Mouse (Mus musculus): ENCODE measurements around the gene Ccr7. TPM values are rescaled to one million over a fixed set of nuclear protein-coding genes. Genes with fewer than 3 reads are reported as not detected.

The Ccr7 gene
- polyA plus RNA-seq, 1 experiment from 2014 or later = 0.44 TPM

DNA sequence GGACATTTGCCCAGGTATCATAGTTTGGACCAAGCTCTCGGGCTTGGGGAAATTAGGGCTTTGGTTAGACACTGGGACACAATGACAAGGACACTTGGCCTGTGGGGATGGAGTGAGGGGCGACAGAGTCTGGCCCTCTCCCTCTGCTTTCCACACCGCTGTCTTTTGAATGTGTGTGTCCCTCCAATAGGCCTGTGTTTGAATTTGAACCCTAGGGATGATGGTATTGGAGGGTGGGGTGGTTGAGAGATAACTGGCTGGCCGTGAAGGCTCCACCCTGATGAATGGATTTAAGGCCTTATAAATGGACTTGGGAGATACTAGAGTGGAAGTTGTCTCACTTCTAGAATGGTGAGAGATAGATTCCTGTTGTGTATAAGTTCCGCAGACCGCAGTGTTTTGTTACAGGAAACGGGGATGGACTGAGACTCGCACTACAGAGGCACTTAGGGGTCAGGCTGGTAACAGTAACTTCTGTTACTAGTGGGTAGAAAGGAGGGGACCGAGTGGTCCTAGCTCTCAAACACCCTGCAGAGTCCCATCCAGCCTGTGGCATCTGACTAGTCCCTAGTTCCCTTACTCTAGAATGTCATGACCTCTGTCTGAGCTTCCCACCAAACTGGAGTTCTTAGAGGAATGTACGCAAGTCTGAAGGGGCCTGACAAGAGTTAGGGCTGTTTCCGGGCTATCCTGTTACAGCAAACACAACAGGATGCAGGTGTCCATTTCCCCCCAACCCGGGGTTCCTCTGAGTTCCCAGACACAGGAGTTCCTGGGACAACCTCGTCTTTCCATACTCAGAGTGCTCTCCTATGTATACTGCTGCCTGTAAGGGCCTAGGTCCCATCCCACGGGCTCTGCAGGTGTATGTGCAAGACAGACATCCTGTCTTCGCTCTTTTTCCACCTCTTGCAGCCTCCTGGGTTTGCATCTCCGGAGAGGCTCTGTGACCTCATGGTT, 11.5 kb downstream of the Ccr7 start:
- Histone ChIP-seq H3K4me2 (no peak overlapping the region), H3K9ac (no peak overlapping the region), H3K4me1 (peaks cover 43% of the 10 kb centered on the region), H3K4me3 (no peak overlapping the region), H3K27ac (no peak overlapping the region), H3K27me3 (replicated peaks) (peaks cover 31% of the 10 kb centered on the region), H3K36me3 (no peaks in the 10 kb centered on the region), H3K9me3 (replicated peaks) (no peaks in the 10 kb centered on the region)
- WGBS (ENCODE audit: insufficient replicate concordance) = 31% methylated on average over 16 of the region's 16 CpGs
- ATAC-seq = no peak

DNA sequence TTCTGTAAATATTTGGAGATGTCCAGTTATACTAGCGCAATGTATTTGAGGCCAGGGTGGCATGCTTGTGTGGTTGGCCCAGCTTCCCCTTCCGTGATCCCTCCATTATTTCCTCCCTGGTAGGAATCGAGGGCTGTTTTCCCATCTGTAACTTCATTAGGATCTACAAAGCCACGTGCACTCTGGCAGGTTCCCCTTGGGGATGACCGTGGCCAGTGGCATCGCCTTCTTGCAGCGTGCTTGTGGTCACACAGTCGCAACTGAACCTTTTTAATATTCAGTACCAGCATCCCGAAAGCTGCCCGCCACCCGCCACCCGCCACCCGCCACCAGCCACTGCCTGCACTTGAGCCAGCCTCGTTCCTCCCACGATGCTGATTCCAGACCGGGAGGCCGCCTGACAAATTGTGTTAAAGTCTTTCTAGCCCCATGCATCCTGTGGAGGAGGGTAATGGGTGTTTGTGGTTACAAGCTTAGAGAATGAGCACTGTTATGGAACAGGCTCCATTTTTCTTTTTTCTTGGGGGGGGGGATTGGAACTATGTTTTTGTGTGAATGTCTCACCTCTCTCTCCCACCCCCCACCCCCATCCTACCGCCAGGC, 12.3 kb downstream of the Ccr7 start:
- Histone ChIP-seq H3K4me2 (no peak overlapping the region), H3K4me1 (peaks cover 35% of the 10 kb centered on the region), H3K36me3 (no peaks in the 10 kb centered on the region), H3K9me3 (replicated peaks) (no peaks in the 10 kb centered on the region), H3K27ac (no peak overlapping the region), H3K9ac (no peak overlapping the region), H3K4me3 (no peak overlapping the region), H3K27me3 (replicated peaks) (peaks cover 23% of the 10 kb centered on the region)
- WGBS (ENCODE audit: insufficient replicate concordance) = 27% methylated on average over 18 of the region's 18 CpGs
- no peak for ATAC-seq

DNA sequence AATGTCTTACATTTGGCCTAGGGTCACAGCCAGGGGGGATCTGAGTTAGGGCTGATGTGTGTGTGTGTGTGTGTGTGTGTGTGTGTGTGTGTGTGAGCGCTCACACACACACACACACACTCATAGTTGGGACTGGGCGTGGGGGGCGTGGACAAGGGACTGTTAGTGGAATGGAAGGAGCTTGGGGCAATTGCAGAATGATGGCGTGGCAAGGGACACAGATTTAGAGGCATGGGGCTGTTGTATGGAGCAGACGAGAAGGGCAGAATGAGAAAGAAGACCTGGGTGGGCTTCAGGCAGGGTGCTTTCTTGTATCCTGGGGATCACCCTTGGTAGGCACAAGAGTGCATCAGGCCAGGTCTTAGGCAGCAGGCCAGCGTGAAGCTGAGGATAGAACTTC, 12.8 kb downstream of the Ccr7 start:
- Histone ChIP-seq H3K9ac (no peak overlapping the region), H3K27ac (no peak overlapping the region), H3K27me3 (replicated peaks) (peaks cover 17% of the 10 kb centered on the region; the same call in 1 of the 2 replicates), H3K4me3 (no peak overlapping the region), H3K4me1 (peaks cover 29% of the 10 kb centered on the region), H3K9me3 (replicated peaks) (no peaks in the 10 kb centered on the region), H3K4me2 (no peak overlapping the region), H3K36me3 (no peaks in the 10 kb centered on the region)
- 61% methylated on average over 6 of the region's 6 CpGs for WGBS (ENCODE audit: insufficient replicate concordance)
- no peak for ATAC-seq

DNA sequence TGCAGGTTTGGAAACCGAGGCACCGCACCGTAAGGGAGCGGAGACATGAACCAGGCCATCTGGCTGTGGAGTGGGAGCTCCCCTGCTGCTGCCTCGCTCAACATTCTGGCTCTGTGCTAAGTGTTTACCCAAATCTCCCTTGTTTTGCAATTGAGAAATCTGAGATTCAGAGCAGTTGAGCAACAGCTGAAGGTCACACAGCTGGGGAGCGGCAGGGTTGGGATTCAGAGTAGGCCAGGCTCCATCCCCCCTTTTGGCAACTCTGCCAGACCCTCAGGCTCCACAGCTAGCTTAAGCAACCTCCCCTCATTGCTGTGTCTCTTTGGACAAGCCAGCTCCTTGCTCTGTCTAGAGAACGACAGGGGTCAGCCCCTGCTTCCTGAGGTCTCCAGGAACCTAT, 13.3 kb downstream of the Ccr7 start:
- Histone ChIP-seq H3K27me3 (replicated peaks) (0 out of 2 replicates have a peak, but pooled peaks cover 15% of the 10 kb centered on the region), H3K4me1 (peaks cover 29% of the 10 kb centered on the region), H3K4me3 (no peak overlapping the region), H3K9me3 (replicated peaks) (no peaks in the 10 kb centered on the region), H3K36me3 (no peaks in the 10 kb centered on the region), H3K27ac (no peak overlapping the region), H3K9ac (no peak overlapping the region), H3K4me2 (no peak overlapping the region)
- no peak for ATAC-seq
- WGBS (ENCODE audit: insufficient replicate concordance) = 66% methylated on average over 7 of the region's 7 CpGs

GRCm38 (mm10) chr11:99138976-99139375, 15.9 kb downstream of the Ccr7 start:
- H3K4me3 ChIP-seq = no peak overlapping the region
- 0 out of 2 replicates have a peak, but pooled peaks cover 6% of the 10 kb centered on the region for H3K27me3 ChIP-seq (replicated peaks)
- H3K4me2 ChIP-seq = no peak overlapping the region
- 75% methylated on average over 9 of the region's 9 CpGs for WGBS (ENCODE audit: insufficient replicate concordance)
- H3K9me3 ChIP-seq (replicated peaks) = no peaks in the 10 kb centered on the region
- H3K27ac ChIP-seq = no peak overlapping the region
- no peak overlapping the region for H3K9ac ChIP-seq
- H3K36me3 ChIP-seq = no peaks in the 10 kb centered on the region
- no peak for ATAC-seq
- H3K4me1 ChIP-seq = peaks cover 36% of the 10 kb centered on the region

- H3K4me3 ChIP-seq = no peak overlapping the region
- H3K36me3 ChIP-seq = no peaks in the 10 kb centered on the region
- peaks cover 34% of the 10 kb centered on the region for H3K4me1 ChIP-seq
- 26% methylated on average over 4 of the region's 4 CpGs for whole genome bisulfite sequencing (ENCODE audit: insufficient replicate concordance)
- H3K27ac ChIP-seq = no peak overlapping the region
- no peaks in the 10 kb centered on the region for H3K9me3 ChIP-seq (replicated peaks)
- no peak overlapping the region for H3K9ac ChIP-seq
- ATAC-seq = no peak
- 0 out of 2 replicates have a peak, but pooled peaks cover under 1% of the 10 kb centered on the region for H3K27me3 ChIP-seq (replicated peaks)
- no peak overlapping the region for H3K4me2 ChIP-seq
Measured at GRCm38 (mm10) chr11:99137385-99137784, 17.5 kb downstream of the Ccr7 start.

- Histone ChIP-seq H3K27ac (no peak overlapping the region), H3K4me3 (no peak overlapping the region), H3K9ac (no peak overlapping the region), H3K4me2 (no peak overlapping the region), H3K36me3 (no peaks in the 10 kb centered on the region), H3K4me1 (peaks cover 34% of the 10 kb centered on the region), H3K27me3 (replicated peaks) (peaks cover 4% of the 10 kb centered on the region), H3K9me3 (replicated peaks) (no peaks in the 10 kb centered on the region)
- 52% methylated on average over 4 of the region's 4 CpGs for WGBS (ENCODE audit: insufficient replicate concordance)
- ATAC-seq = no peak
Measured at GRCm38 (mm10) chr11:99136961-99137360, 17.9 kb downstream of the Ccr7 start.

DNA sequence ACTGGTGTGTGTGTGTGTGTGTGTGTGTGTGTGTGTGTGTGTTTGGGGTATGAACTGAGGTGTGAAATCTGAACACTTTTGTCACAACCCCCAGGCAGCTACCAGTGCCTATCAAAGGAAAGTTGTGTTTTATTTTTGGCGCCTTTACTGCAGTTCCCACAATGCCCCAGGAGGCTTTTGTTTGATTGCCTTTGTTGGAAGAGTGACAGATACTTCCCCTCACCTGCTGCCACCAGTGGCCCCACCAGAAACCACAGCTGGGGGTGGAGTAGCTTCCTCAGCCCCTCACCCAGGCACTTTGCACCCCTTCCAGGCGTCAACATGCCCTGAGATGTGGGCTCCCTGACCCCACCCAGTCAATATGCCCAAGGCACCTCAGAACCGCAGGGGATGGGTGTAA, 18.5 kb downstream of the Ccr7 start:
- no peak overlapping the region for H3K4me2 ChIP-seq
- ATAC-seq = no peak
- H3K27me3 ChIP-seq (replicated peaks) = peaks cover 10% of the 10 kb centered on the region
- WGBS (ENCODE audit: insufficient replicate concordance) = 19% methylated on average over 3 of the region's 3 CpGs
- no peak overlapping the region for H3K4me3 ChIP-seq
- no peaks in the 10 kb centered on the region for H3K36me3 ChIP-seq
- H3K9me3 ChIP-seq (replicated peaks) = no peaks in the 10 kb centered on the region
- no peak overlapping the region for H3K9ac ChIP-seq
- H3K4me1 ChIP-seq = peaks cover 34% of the 10 kb centered on the region
- H3K27ac ChIP-seq = no peak overlapping the region

- H3K9ac ChIP-seq = no peak overlapping the region
- peaks cover 24% of the 10 kb centered on the region for H3K27me3 ChIP-seq (replicated peaks)
- H3K4me2 ChIP-seq = no peak overlapping the region
- no peaks in the 10 kb centered on the region for H3K9me3 ChIP-seq (replicated peaks)
- H3K4me1 ChIP-seq = peaks cover 38% of the 10 kb centered on the region
- H3K36me3 ChIP-seq = no peaks in the 10 kb centered on the region
- 0 out of 2 replicates have a peak overlapping the region, but pooled peaks have one; percentile 23 for H3K27ac ChIP-seq
- 67% methylated on average over 8 of the region's 8 CpGs for WGBS (ENCODE audit: insufficient replicate concordance)
- no peak overlapping the region for H3K4me3 ChIP-seq
- no peak for ATAC-seq
Measured at GRCm38 (mm10) chr11:99135047-99135440, 19.8 kb downstream of the Ccr7 start.

- Histone ChIP-seq H3K27ac (0 out of 2 replicates have a peak overlapping the region, but pooled peaks have one; percentile 23), H3K4me1 (peaks cover 38% of the 10 kb centered on the region), H3K27me3 (replicated peaks) (peaks cover 29% of the 10 kb centered on the region), H3K9ac (no peak overlapping the region), H3K9me3 (replicated peaks) (no peaks in the 10 kb centered on the region), H3K36me3 (no peaks in the 10 kb centered on the region), H3K4me2 (no peak overlapping the region), H3K4me3 (no peak overlapping the region)
- 51% methylated on average over 15 of the region's 15 CpGs for WGBS (ENCODE audit: insufficient replicate concordance)
- ATAC-seq = no peak
Measured at GRCm38 (mm10) chr11:99134266-99135046, 20.4 kb downstream of the Ccr7 start.

DNA sequence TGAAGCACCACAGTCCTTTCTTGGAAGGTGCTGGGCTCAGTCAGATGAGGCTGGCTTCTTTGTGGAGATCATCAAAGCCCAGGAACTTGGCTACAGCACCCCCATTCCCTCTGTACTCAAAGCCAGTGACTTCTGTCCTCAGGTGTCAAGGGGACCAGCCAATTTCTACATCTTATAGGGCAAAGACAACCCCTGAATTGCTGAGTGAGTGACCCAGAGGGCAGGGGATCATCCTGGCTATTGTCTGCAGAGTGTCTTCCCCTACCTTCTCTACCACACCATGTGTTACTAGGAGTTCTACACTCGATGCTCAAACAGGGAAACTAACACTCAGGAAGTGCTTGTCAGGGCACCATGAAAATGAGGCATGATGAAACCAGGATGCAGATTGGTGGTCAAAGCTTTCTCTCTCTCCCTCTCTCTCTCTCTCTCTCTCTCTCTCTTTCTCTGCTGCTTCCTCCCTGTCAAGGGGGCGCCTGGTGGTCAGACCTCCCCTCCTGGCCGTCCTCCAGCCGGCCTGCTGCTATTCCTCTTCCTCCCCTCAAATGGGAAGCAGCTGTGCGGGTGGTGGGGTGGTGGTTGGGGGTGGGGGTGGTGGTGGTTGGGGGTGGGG, 21.5 kb downstream of the Ccr7 start:
- Histone ChIP-seq H3K27me3 (replicated peaks) (peaks cover 34% of the 10 kb centered on the region), H3K9ac (no peak overlapping the region), H3K36me3 (no peaks in the 10 kb centered on the region), H3K9me3 (replicated peaks) (no peaks in the 10 kb centered on the region), H3K4me2 (no peak overlapping the region), H3K4me3 (no peak overlapping the region), H3K27ac (peak overlapping the region; percentile 66), H3K4me1 (peaks cover 38% of the 10 kb centered on the region)
- WGBS (ENCODE audit: insufficient replicate concordance) = 11% methylated on average over 5 of the region's 5 CpGs
- ATAC-seq = no peak

Measured in liver, embryonic 12.5 days (tissue).